Mouse (Mus musculus): ENCODE data around the gene Dnah14. TPM values are rescaled to one million over a fixed set of nuclear protein-coding genes. Genes with fewer than 3 reads are reported as not detected.
A peak's percentile ranks its signal among the peaks of the same experiment; 100 is the strongest.

Dnah14 gene
- polyA plus RNA-seq, 1 experiment from 2014 or later = 2.7 TPM

DNA sequence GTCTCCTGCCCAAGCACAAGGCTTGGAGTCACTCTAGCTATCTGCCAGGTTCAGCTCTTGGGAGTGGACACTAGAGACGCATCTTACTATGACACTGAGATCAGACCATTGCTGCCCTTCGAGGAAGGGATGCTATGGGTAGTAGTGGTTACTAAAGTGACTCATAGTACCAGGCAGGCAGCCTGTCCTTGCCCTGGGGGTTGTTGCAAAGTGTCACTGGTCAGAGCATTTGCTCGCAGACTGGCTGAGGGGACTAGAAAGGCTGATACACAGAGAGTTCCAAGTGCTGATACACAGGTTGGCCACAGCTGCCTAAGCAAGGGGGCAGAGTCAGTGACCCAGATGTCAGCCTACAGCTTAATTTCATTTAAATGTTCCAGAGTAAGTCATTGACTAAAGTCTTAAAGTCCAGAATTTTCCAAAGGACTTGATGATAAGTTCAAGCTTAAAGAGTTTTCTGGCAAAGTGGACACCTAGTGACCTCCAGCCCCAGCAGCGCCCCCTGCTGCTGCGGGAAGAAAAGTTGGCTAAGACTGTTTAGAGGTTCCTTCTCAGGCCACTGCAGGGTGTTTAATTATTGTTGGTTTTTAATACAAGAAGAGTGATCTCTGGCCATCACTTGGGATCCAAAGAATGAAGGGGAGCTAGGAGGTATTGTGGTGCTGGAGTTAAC lies 32.5 kb upstream of the Dnah14 start:
- Histone ChIP-seq H3K27me3 (ENCODE audit: insufficient read depth, low read length) (0 out of 2 replicates have a peak, but pooled peaks cover 5% of the 10 kb centered on the region), H3K4me2 (ENCODE audit: low read depth, low read length) (no peak overlapping the region), H3K9ac (replicated peaks) (no peak overlapping the region), H3K9me3 (ENCODE audit: low read length) (no peaks in the 10 kb centered on the region), H3K36me3 (replicated peaks; ENCODE audit: insufficient read depth, low read length) (no peaks in the 10 kb centered on the region), H3K4me1 (ENCODE audit: insufficient read depth) (no peaks in the 10 kb centered on the region), H3K4me3 (ENCODE audit: low read depth, low read length) (no peak overlapping the region), H3K27ac (ENCODE audit: low read depth) (no peak overlapping the region)
- TF ChIP-seq CTCF (IDR thresholded peaks at IDR 0.05; ENCODE audit: low read depth) (peak; percentile 61), EP300 (IDR thresholded peaks at IDR 0.05; ENCODE audit: low read depth) (no peak)
- 69% methylated on average over 5 of the region's 5 CpGs for WGBS (ENCODE audit: insufficient replicate concordance)
- DNase-seq = peak; percentile 44
- ATAC-seq = no peak

DNA sequence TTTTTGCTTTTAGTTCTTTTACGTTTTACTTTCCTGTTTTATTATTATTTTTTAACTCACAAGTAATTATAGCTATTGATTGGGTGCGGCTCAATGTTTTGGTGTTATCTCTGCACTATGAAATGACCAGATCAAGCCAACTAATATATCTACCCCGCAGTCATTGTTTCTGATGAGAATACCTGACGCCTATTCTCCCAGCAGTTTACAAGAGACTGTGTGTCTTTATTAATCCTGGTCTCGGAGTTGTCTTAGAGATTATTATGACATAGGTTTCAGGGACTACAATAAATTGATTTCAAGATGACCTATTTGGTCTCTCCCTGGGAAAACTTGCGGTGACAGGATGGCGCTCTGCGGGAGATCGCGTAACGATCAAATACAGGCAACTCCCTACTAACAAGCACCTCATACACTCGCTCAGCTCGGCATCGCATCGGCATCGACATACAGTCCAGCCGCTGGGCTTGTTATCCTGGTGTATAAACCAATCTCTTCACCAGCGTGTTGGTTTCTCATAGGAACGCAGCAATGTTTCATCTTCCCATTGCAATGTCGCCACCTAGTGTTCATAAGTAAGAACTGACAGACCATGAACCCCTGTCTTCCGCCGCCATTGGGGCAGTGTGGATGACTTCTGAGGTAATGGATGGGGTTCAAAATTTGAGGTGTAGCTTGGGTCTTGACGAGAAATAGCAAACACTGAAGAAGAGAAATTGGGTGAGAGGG lies 31.2 kb upstream of the Dnah14 start:
- Histone ChIP-seq H3K9me3 (ENCODE audit: low read length) (no peaks in the 10 kb centered on the region), H3K4me2 (ENCODE audit: low read depth, low read length) (no peak overlapping the region), H3K36me3 (replicated peaks; ENCODE audit: insufficient read depth, low read length) (no peaks in the 10 kb centered on the region), H3K4me3 (ENCODE audit: low read depth, low read length) (no peak overlapping the region), H3K27me3 (ENCODE audit: insufficient read depth, low read length) (0 out of 2 replicates have a peak, but pooled peaks cover 5% of the 10 kb centered on the region), H3K4me1 (ENCODE audit: insufficient read depth) (no peaks in the 10 kb centered on the region), H3K9ac (replicated peaks) (no peak overlapping the region), H3K27ac (ENCODE audit: low read depth) (no peak overlapping the region)
- ATAC-seq (0 out of 2 replicates have a peak, but pooled peaks have one; percentile 50), DNase-seq (peak; percentile 51)
- WGBS (ENCODE audit: insufficient replicate concordance) = 29% methylated on average over 23 of the region's 23 CpGs
- TF ChIP-seq EP300 (IDR thresholded peaks at IDR 0.05; ENCODE audit: low read depth) (no peak), CTCF (IDR thresholded peaks at IDR 0.05; ENCODE audit: low read depth) (peak; percentile 97)

DNA sequence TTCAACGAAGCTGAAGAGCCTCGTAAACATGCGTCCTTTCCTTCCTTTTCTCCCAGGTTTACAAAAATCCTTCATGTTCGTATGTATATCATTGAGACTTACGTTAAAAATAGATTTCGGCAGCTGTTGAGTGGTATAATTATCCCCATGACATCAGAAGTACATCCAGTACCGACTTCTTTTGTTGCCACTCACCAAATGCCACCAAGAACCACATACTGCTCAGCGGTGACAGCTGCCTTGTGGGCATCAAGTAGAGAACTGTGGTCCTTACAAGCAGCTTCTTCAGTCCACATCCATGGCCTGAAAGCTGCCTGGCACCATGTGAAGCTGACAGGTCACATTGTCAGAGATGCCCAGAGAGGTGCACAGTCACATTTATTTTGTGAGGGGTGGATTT lies 26.4 kb upstream of the Dnah14 start:
- TF ChIP-seq CTCF (IDR thresholded peaks at IDR 0.05; ENCODE audit: low read depth) (no peak), EP300 (IDR thresholded peaks at IDR 0.05; ENCODE audit: low read depth) (no peak)

DNA sequence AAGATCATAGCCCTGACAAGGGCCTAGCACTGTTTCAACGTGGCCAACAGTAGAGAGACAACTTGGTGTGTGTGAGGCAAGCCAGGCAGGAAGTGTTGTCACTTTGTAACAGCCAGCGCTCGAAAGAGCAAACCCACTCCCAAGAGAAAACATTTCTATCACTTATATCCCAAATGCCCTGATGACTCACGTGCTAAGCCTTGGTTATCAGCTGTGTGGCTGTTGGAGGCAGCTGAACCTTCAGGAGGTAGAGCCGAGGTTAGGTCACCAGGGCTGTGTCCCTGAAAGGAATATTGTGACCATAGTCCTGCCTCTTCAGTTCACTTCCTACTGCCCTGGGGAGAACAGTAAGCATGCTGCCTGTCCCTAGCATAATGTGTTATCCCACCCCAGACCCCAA lies 25.5 kb upstream of the Dnah14 start:
- no peak overlapping the region for H3K4me3 ChIP-seq (ENCODE audit: low read depth, low read length)
- H3K27me3 ChIP-seq (ENCODE audit: insufficient read depth, low read length) = no peaks in the 10 kb centered on the region
- no peak overlapping the region for H3K27ac ChIP-seq (ENCODE audit: low read depth)
- TF ChIP-seq CTCF (IDR thresholded peaks at IDR 0.05; ENCODE audit: low read depth) = no peak
- no peak for TF ChIP-seq EP300 (IDR thresholded peaks at IDR 0.05; ENCODE audit: low read depth)
- no peak overlapping the region for H3K9ac ChIP-seq (replicated peaks)
- no peak for ATAC-seq
- peaks cover 3% of the 10 kb centered on the region; the same call in 1 of the 2 replicates for H3K4me1 ChIP-seq (ENCODE audit: insufficient read depth)
- no peak overlapping the region for H3K4me2 ChIP-seq (ENCODE audit: low read depth, low read length)
- H3K9me3 ChIP-seq (ENCODE audit: low read length) = no peaks in the 10 kb centered on the region
- DNase-seq = no peak
- H3K36me3 ChIP-seq (replicated peaks; ENCODE audit: insufficient read depth, low read length) = no peaks in the 10 kb centered on the region
- WGBS (ENCODE audit: insufficient replicate concordance) = 37% methylated on average over 5 of the region's 5 CpGs

More for the DNA sequence above, 26.4 kb upstream of the Dnah14 start:
- Histone ChIP-seq H3K36me3 (replicated peaks; ENCODE audit: insufficient read depth, low read length) (no peaks in the 10 kb centered on the region), H3K27me3 (ENCODE audit: insufficient read depth, low read length) (no peaks in the 10 kb centered on the region), H3K9ac (replicated peaks) (no peak overlapping the region), H3K4me3 (ENCODE audit: low read depth, low read length) (no peak overlapping the region), H3K4me1 (ENCODE audit: insufficient read depth) (peaks cover 3% of the 10 kb centered on the region; the same call in 1 of the 2 replicates), H3K27ac (ENCODE audit: low read depth) (no peak overlapping the region), H3K9me3 (ENCODE audit: low read length) (no peaks in the 10 kb centered on the region), H3K4me2 (ENCODE audit: low read depth, low read length) (no peak overlapping the region)
- 82% methylated on average over 8 of the region's 8 CpGs for WGBS (ENCODE audit: insufficient replicate concordance)
- DNase-seq (no peak), ATAC-seq (no peak)

- Histone ChIP-seq H3K27ac (ENCODE audit: low read depth) (no peak overlapping the region), H3K4me2 (ENCODE audit: low read depth, low read length) (no peak overlapping the region), H3K27me3 (ENCODE audit: insufficient read depth, low read length) (no peaks in the 10 kb centered on the region), H3K4me1 (ENCODE audit: insufficient read depth) (peaks cover 3% of the 10 kb centered on the region; the same call in 1 of the 2 replicates), H3K36me3 (replicated peaks; ENCODE audit: insufficient read depth, low read length) (no peaks in the 10 kb centered on the region), H3K9ac (replicated peaks) (no peak overlapping the region), H3K9me3 (ENCODE audit: low read length) (no peaks in the 10 kb centered on the region), H3K4me3 (ENCODE audit: low read depth, low read length) (no peak overlapping the region)
- whole genome bisulfite sequencing (ENCODE audit: insufficient replicate concordance) = 29% methylated on average over 10 of the region's 10 CpGs
- ATAC-seq = no peak
- no peak for DNase-seq
- TF ChIP-seq EP300 (IDR thresholded peaks at IDR 0.05; ENCODE audit: low read depth) (no peak), CTCF (IDR thresholded peaks at IDR 0.05; ENCODE audit: low read depth) (no peak)
Measured at GRCm38 (mm10) chr1:181552533-181553410, 23.6 kb upstream of the Dnah14 start.
